Comparison of ENCODE assay signal across 11 mouse cellular contexts in genomic region chr7:12749431-12750198, GRCm38 (mm10). TPM values are rescaled to one million over a fixed set of nuclear protein-coding genes. Genes with fewer than 3 reads are reported as not detected.
DNase-seq lines count a peak whose midpoint lies in the region; ATAC-seq lines count a peak whose summit lies in the region.
"Had no signal": no experiment of that assay in that cellular context is flagged by ENCODE, and none has a peak within 500 bp of the region (broad histone marks: within the 10 kb centered on the region; RNA-seq: fewer than 3 reads in every experiment).

No protein-coding gene starts in this region.

- H3K9me3 ChIP-seq in heart, embryonic 13.5 days, result peaks cover 19% of the 10 kb centered on the region
- H3K9me3 ChIP-seq in forebrain, embryonic 16.5 days (ENCODE audit: control insufficient read depth, low read length), result 0 out of 2 replicates have a peak, but pooled peaks cover 2% of the 10 kb centered on the region
- peaks cover 3% of the 10 kb centered on the region; the same call in 1 of the 2 replicates for H3K9me3 ChIP-seq in midbrain, embryonic 14.5 days (ENCODE audit: control insufficient read depth, low read length)
- H3K9me3 ChIP-seq: G1E had no signal

- no peak overlapping the region for H3K27ac ChIP-seq in heart, embryonic 13.5 days (replicated peaks)
- H3K27ac ChIP-seq in forebrain, embryonic 16.5 days (ENCODE audit: low read length), result no peak overlapping the region
- 0 out of 2 replicates have a peak overlapping the region, but pooled peaks have one; percentile 21 for H3K27ac ChIP-seq in midbrain, embryonic 14.5 days (replicated peaks; ENCODE audit: low read depth, low read length)
- H3K27ac ChIP-seq: kidney, postnatal 0 days had no signal

- no peak for ATAC-seq in heart, embryonic 13.5 days (ENCODE audit: extremely low read depth, insufficient number of reproducible peaks, low FRiP score, low TSS enrichment)
- peak; percentile 59; the same call in 1 of the 2 replicates for ATAC-seq in forebrain, embryonic 16.5 days
- ATAC-seq in midbrain, embryonic 14.5 days (ENCODE audit: low FRiP score, low TSS enrichment), result no peak
- ATAC-seq in frontal cortex, adult (ENCODE audit: low TSS enrichment), result no peak; the same call in 1 of the 2 replicates

- 66% methylated on average over 24 of the region's 24 CpGs for WGBS in heart, embryonic 13.5 days
- WGBS in forebrain, embryonic 16.5 days, result 76% methylated on average over 24 of the region's 24 CpGs
- 70% methylated on average over 24 of the region's 24 CpGs for WGBS in midbrain, embryonic 14.5 days

- no peak for DNase-seq in heart, postnatal 36 days
- peak; percentile 76 for DNase-seq in R1 (ENCODE audit: low read depth, low spot score)
- peak; percentile 46 for DNase-seq in midbrain, embryonic 14.5 days
- no peak for DNase-seq in frontal cortex, postnatal 36 days (ENCODE audit: low spot score in 2 of 2)
- DNase-seq in urinary bladder, adult 18-20 months (ENCODE audit: low spot score in 2 of 2), result no peak

- peak overlapping the region; percentile 41 for H3K4me2 ChIP-seq in heart, embryonic 13.5 days
- peak overlapping the region; percentile 23 for H3K4me2 ChIP-seq in forebrain, embryonic 16.5 days (ENCODE audit: low read length)
- H3K4me2 ChIP-seq in midbrain, embryonic 14.5 days (ENCODE audit: low read length), result peak overlapping the region; percentile 2; the same call in 1 of the 2 replicates

- intact Hi-C loops in heart, postnatal 36 days (cut with DNase I), result no loop called here

- H3K4me1 ChIP-seq in heart, embryonic 13.5 days, result no peaks in the 10 kb centered on the region
- no peaks in the 10 kb centered on the region for H3K4me1 ChIP-seq in forebrain, embryonic 16.5 days (replicated peaks; ENCODE audit: control insufficient read depth, insufficient read depth, low read length)
- H3K4me1 ChIP-seq in midbrain, embryonic 14.5 days (ENCODE audit: control insufficient read depth, insufficient read depth, low read length), result no peaks in the 10 kb centered on the region

- no peaks in the 10 kb centered on the region for H3K36me3 ChIP-seq in heart, embryonic 13.5 days
- H3K36me3 ChIP-seq in forebrain, embryonic 16.5 days (ENCODE audit: control insufficient read depth, insufficient read depth), result no peaks in the 10 kb centered on the region
- H3K36me3 ChIP-seq in midbrain, embryonic 14.5 days (ENCODE audit: control insufficient read depth, insufficient read depth, low read length), result no peaks in the 10 kb centered on the region
- H3K36me3 ChIP-seq: G1E had no signal

- peak overlapping the region; percentile 29 for H3K4me3 ChIP-seq in heart, embryonic 13.5 days
- peak overlapping the region; percentile 19; the same call in 1 of the 2 replicates for H3K4me3 ChIP-seq in forebrain, embryonic 16.5 days (replicated peaks; ENCODE audit: low read length)
- H3K4me3 ChIP-seq in midbrain, embryonic 14.5 days (replicated peaks; ENCODE audit: low read depth, low read length), result no peak overlapping the region

- H3K9ac ChIP-seq in heart, embryonic 13.5 days, result no peak overlapping the region
- H3K9ac ChIP-seq in forebrain, embryonic 16.5 days (replicated peaks; ENCODE audit: low read depth, low read length), result 0 out of 2 replicates have a peak overlapping the region, but pooled peaks have one; percentile 6
- H3K9ac ChIP-seq in midbrain, embryonic 14.5 days (replicated peaks; ENCODE audit: low read length), result no peak overlapping the region

- no peaks in the 10 kb centered on the region for H3K27me3 ChIP-seq in heart, embryonic 13.5 days (replicated peaks)
- H3K27me3 ChIP-seq in forebrain, embryonic 16.5 days (replicated peaks; ENCODE audit: control insufficient read depth, insufficient read depth, low read length), result no peaks in the 10 kb centered on the region
- H3K27me3 ChIP-seq in midbrain, embryonic 14.5 days (ENCODE audit: control insufficient read depth, insufficient read depth, low read length), result no peaks in the 10 kb centered on the region

RNA-seq across cellular contexts. Expression of gene Vmn2r56, which starts 14.8 kb away (rescaled TPM):
- polyA plus RNA-seq in heart, embryonic 13.5 days (2015; fragmentation: Nextera tagmentation; extraction: Ambion mirVana), result not detected in 2 replicates
- not detected for total RNA-seq in heart, postnatal 36 days (2021)
- not detected in 2 replicates for polyA plus RNA-seq in forebrain, embryonic 16.5 days (2015; fragmentation: Nextera tagmentation; extraction: Ambion mirVana)
- polyA plus RNA-seq in midbrain, embryonic 14.5 days (2014; fragmentation: Nextera tagmentation; extraction: Ambion mirVana), result not detected in 2 replicates
- total RNA-seq: common myeloid progenitor, adult 5-6 weeks had no signal
- polyA plus RNA-seq: G1E; kidney, postnatal 0 days had no signal

RNA-seq across cellular contexts. Expression of gene Zscan18, which starts 53.8 kb away (rescaled TPM):
- 6.5 and 8.2 TPM in 2 replicates for polyA plus RNA-seq in heart, embryonic 13.5 days (2015; fragmentation: Nextera tagmentation; extraction: Ambion mirVana)
- 1 to 10 TPM in 1 of 2 experiments, under 1 TPM in 1; 0.80 to 1.3 TPM for total RNA-seq in heart, postnatal 36 days (2021)
- 27.9 and 30.9 TPM in 2 replicates for polyA plus RNA-seq in forebrain, embryonic 16.5 days (2015; fragmentation: Nextera tagmentation; extraction: Ambion mirVana)
- 25.5 and 26.3 TPM in 2 replicates for polyA plus RNA-seq in midbrain, embryonic 14.5 days (2014; fragmentation: Nextera tagmentation; extraction: Ambion mirVana)
- polyA plus RNA-seq: G1E had no signal

Comparison
In these comparisons a context has a peak if more than half of its experiments do, and no peak if none do; other contexts are left out.
1. DNase-seq: peak in R1 (single experiment) and midbrain, embryonic 14.5 days (single experiment); none in heart, postnatal 36 days (0 of 2), frontal cortex, postnatal 36 days (0 of 2) and urinary bladder, adult 18-20 months (0 of 2).
2. Peak in every context shown above with its lines, with median percentiles within 50 percentile points of each other: H3K4me2 ChIP-seq.